Mouse (Mus musculus): ENCODE data around the gene Ncoa3. TPM values are rescaled to one million over a fixed set of nuclear protein-coding genes. Genes with fewer than 3 reads are reported as not detected.

Ncoa3 gene
- total and polyA plus RNA-seq, 2 experiments from 2014 or later: 5.8 to 48.7 TPM

DNA sequence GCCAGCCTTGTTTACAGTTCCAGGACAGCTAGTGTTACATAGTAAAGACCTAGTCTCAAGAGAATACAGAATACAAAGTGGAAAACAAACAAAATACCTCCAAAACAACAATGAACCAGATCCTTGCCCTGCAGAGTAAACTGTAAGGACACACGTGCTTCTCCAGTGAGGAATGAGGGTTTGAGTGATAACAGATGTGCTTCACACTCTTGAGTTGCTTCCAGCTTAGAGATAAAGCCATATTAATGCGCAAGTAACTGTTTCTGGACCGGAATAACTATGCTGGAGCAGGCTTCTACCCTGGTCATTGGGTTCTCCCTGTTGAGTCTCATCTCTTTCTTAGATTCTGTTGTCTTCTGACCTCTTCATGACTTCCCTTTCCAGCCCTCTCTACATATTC, 19.0 kb downstream of the Ncoa3 start:
- peak; percentile 70 for DNase-seq (ENCODE audit: low spot score)
- Histone ChIP-seq H3K9me3 (replicated peaks; ENCODE audit: control insufficient read depth, low read length) (no peaks in the 10 kb centered on the region), H3K27me3 (ENCODE audit: control insufficient read depth, insufficient read depth, low read length) (no peaks in the 10 kb centered on the region), H3K9ac (replicated peaks; ENCODE audit: low read depth, low read length) (no peak overlapping the region), H3K4me2 (ENCODE audit: low read depth, low read length) (peak overlapping the region; percentile 17; the same call in 1 of the 2 replicates), H3K27ac (ENCODE audit: low read depth) (peak overlapping the region; percentile 63), H3K4me3 (ENCODE audit: low read depth, low read length) (no peak overlapping the region), H3K36me3 (replicated peaks; ENCODE audit: control insufficient read depth, insufficient read depth, low read length) (no peaks in the 10 kb centered on the region), H3K4me1 (ENCODE audit: control insufficient read depth, insufficient read depth) (peaks cover 41% of the 10 kb centered on the region)
- no peak for TF ChIP-seq EP300 (IDR thresholded peaks at IDR 0.05; ENCODE audit: low read depth)
- TF ChIP-seq CTCF (IDR thresholded peaks at IDR 0.05; ENCODE audit: low read depth): no peak
- WGBS: 7% methylated on average over 3 of the region's 3 CpGs
- ATAC-seq (ENCODE audit: insufficient read depth, low read depth): peak; percentile 77

DNA sequence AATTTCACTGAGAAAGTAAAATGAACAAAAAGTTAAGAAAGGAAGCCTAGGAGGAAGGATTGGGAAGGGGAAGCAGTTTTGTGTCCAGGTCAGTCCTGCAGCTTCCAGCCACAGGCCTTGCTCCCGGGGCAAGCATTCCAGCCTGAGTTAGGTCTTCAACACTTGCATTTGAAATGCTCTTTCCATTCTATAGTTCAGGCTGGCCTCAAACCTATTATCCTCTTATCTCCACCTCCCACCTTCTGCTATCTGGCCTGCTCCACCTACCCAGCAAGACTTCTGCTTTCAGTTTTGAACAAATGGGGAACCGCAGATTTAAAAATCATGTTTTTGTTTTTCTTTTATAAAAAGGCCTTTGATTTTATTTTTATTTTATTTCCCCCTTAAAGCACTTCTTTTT, 19.7 kb downstream of the Ncoa3 start:
- no peak overlapping the region for H3K9ac ChIP-seq (replicated peaks; ENCODE audit: low read depth, low read length)
- H3K4me3 ChIP-seq (ENCODE audit: low read depth, low read length): no peak overlapping the region
- H3K4me1 ChIP-seq (ENCODE audit: control insufficient read depth, insufficient read depth): peaks cover 43% of the 10 kb centered on the region
- ATAC-seq (ENCODE audit: insufficient read depth, low read depth): no peak
- no peak for TF ChIP-seq EP300 (IDR thresholded peaks at IDR 0.05; ENCODE audit: low read depth)
- H3K9me3 ChIP-seq (replicated peaks; ENCODE audit: control insufficient read depth, low read length): no peaks in the 10 kb centered on the region
- H3K27me3 ChIP-seq (ENCODE audit: control insufficient read depth, insufficient read depth, low read length): no peaks in the 10 kb centered on the region
- no peak for DNase-seq (ENCODE audit: low spot score)
- H3K4me2 ChIP-seq (ENCODE audit: low read depth, low read length): peak overlapping the region; percentile 17; the same call in 1 of the 2 replicates
- no peaks in the 10 kb centered on the region for H3K36me3 ChIP-seq (replicated peaks; ENCODE audit: control insufficient read depth, insufficient read depth, low read length)
- WGBS: 31% methylated on average over 2 of the region's 2 CpGs
- peak overlapping the region; percentile 63 for H3K27ac ChIP-seq (ENCODE audit: low read depth)

DNA sequence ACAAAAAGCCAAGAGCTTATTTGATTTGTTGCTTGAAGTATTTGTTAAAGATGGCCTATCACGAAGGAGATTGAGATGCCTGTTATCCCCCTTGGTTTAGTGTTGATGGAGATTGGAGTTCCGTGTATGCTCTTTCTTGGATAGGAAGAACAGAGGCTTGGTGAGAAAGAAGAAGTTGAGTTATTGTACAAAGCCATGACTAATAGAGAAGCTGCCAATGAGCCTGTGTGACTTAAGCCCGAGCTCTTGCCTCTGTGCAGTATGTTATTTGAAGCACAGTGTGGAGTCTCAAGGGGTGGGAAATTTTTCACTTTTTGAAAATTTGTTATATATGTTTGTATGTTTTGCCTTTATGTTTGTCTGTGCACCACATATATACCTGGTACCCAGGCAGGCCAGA, 26.3 kb downstream of the Ncoa3 start:
- no peak for ATAC-seq (ENCODE audit: insufficient read depth, low read depth)

GRCm38 (mm10) chr2:166020026-166020425, 27.6 kb downstream of the Ncoa3 start:
- no peak overlapping the region for H3K9ac ChIP-seq (replicated peaks; ENCODE audit: low read depth, low read length)
- no peak overlapping the region for H3K4me2 ChIP-seq (ENCODE audit: low read depth, low read length)
- TF ChIP-seq CTCF (IDR thresholded peaks at IDR 0.05; ENCODE audit: low read depth): no peak
- no peak for TF ChIP-seq EP300 (IDR thresholded peaks at IDR 0.05; ENCODE audit: low read depth)
- peaks cover 29% of the 10 kb centered on the region; the same call in 1 of the 2 replicates for H3K4me1 ChIP-seq (ENCODE audit: control insufficient read depth, insufficient read depth)
- no peaks in the 10 kb centered on the region for H3K9me3 ChIP-seq (replicated peaks; ENCODE audit: control insufficient read depth, low read length)
- no peak overlapping the region for H3K27ac ChIP-seq (ENCODE audit: low read depth)
- ATAC-seq (ENCODE audit: insufficient read depth, low read depth) (no peak), DNase-seq (ENCODE audit: low spot score) (no peak)
- H3K4me3 ChIP-seq (ENCODE audit: low read depth, low read length): no peak overlapping the region
- WGBS: 84% methylated on average over 2 of the region's 2 CpGs
- H3K27me3 ChIP-seq (ENCODE audit: control insufficient read depth, insufficient read depth, low read length): no peaks in the 10 kb centered on the region
- H3K36me3 ChIP-seq (replicated peaks; ENCODE audit: control insufficient read depth, insufficient read depth, low read length): no peaks in the 10 kb centered on the region

More for the DNA sequence above, 26.3 kb downstream of the Ncoa3 start:
- no peak overlapping the region for H3K4me3 ChIP-seq (ENCODE audit: low read depth, low read length)
- H3K27ac ChIP-seq (ENCODE audit: low read depth): no peak overlapping the region
- no peaks in the 10 kb centered on the region for H3K27me3 ChIP-seq (ENCODE audit: control insufficient read depth, insufficient read depth, low read length)
- WGBS: 89% methylated on average over 3 of the region's 3 CpGs
- H3K36me3 ChIP-seq (replicated peaks; ENCODE audit: control insufficient read depth, insufficient read depth, low read length): no peaks in the 10 kb centered on the region
- TF ChIP-seq EP300 (IDR thresholded peaks at IDR 0.05; ENCODE audit: low read depth): no peak
- no peak for TF ChIP-seq CTCF (IDR thresholded peaks at IDR 0.05; ENCODE audit: low read depth)
- H3K9ac ChIP-seq (replicated peaks; ENCODE audit: low read depth, low read length): no peak overlapping the region
- H3K9me3 ChIP-seq (replicated peaks; ENCODE audit: control insufficient read depth, low read length): no peaks in the 10 kb centered on the region
- H3K4me1 ChIP-seq (ENCODE audit: control insufficient read depth, insufficient read depth): peaks cover 29% of the 10 kb centered on the region; the same call in 1 of the 2 replicates
- H3K4me2 ChIP-seq (ENCODE audit: low read depth, low read length): no peak overlapping the region
- no peak for DNase-seq (ENCODE audit: low spot score)

DNA sequence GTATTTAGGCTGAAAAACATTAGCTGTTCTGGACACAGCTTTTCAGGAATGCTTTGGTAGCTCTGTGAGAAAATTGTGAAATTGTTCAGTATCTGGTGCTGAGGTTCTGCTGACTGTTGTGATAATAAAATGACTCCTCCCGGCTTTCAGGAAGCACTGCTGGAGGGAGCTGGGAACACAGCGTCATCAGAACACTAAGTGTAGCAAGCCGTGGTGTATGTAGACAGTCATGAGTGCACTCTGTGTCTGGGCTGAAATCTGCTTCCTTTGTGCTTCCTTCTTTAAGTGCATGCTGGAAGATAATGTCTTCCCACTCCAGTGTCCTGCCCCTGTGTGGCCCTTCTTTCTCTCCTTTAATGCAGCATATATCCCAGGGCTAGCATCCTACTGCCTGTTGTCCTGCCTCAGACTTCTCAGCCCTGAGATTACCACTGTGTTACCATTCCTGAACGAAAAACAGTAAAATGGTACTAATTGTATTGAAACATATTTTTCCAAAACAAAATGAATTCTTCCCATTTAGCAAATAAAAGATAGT, 28.7 kb downstream of the Ncoa3 start:
- no peaks in the 10 kb centered on the region for H3K36me3 ChIP-seq (replicated peaks; ENCODE audit: control insufficient read depth, insufficient read depth, low read length)
- no peaks in the 10 kb centered on the region for H3K9me3 ChIP-seq (replicated peaks; ENCODE audit: control insufficient read depth, low read length)
- peak overlapping the region; percentile 78 for H3K27ac ChIP-seq (ENCODE audit: low read depth)
- no peaks in the 10 kb centered on the region for H3K27me3 ChIP-seq (ENCODE audit: control insufficient read depth, insufficient read depth, low read length)
- ATAC-seq (ENCODE audit: insufficient read depth, low read depth) (peak; percentile 58; the same call in 1 of the 2 replicates), DNase-seq (ENCODE audit: low spot score) (no peak)
- no peak overlapping the region for H3K9ac ChIP-seq (replicated peaks; ENCODE audit: low read depth, low read length)
- 16% methylated on average over 4 of the region's 4 CpGs for WGBS
- no peak overlapping the region for H3K4me3 ChIP-seq (ENCODE audit: low read depth, low read length)
- TF ChIP-seq EP300 (IDR thresholded peaks at IDR 0.05; ENCODE audit: low read depth): no peak
- no peak for TF ChIP-seq CTCF (IDR thresholded peaks at IDR 0.05; ENCODE audit: low read depth)
- no peak overlapping the region for H3K4me2 ChIP-seq (ENCODE audit: low read depth, low read length)
- H3K4me1 ChIP-seq (ENCODE audit: control insufficient read depth, insufficient read depth): peaks cover 29% of the 10 kb centered on the region; the same call in 1 of the 2 replicates

GRCm38 (mm10) chr2:166021642-166022041, 29.2 kb downstream of the Ncoa3 start:
- WGBS: 35% methylated on average over 3 of the region's 3 CpGs
- H3K9ac ChIP-seq (replicated peaks; ENCODE audit: low read depth, low read length): no peak overlapping the region

More at GRCm38 (mm10) chr2:166021642-166022041, 29.2 kb downstream of the Ncoa3 start:
- H3K27me3 ChIP-seq (ENCODE audit: control insufficient read depth, insufficient read depth, low read length): no peaks in the 10 kb centered on the region
- no peaks in the 10 kb centered on the region for H3K36me3 ChIP-seq (replicated peaks; ENCODE audit: control insufficient read depth, insufficient read depth, low read length)
- H3K4me1 ChIP-seq (ENCODE audit: control insufficient read depth, insufficient read depth): peaks cover 29% of the 10 kb centered on the region; the same call in 1 of the 2 replicates
- H3K27ac ChIP-seq (ENCODE audit: low read depth): peak overlapping the region; percentile 78
- H3K9me3 ChIP-seq (replicated peaks; ENCODE audit: control insufficient read depth, low read length): no peaks in the 10 kb centered on the region
- DNase-seq (ENCODE audit: low spot score): no peak
- no peak for TF ChIP-seq EP300 (IDR thresholded peaks at IDR 0.05; ENCODE audit: low read depth)
- TF ChIP-seq CTCF (IDR thresholded peaks at IDR 0.05; ENCODE audit: low read depth): no peak
- ATAC-seq (ENCODE audit: insufficient read depth, low read depth): no peak
- H3K4me3 ChIP-seq (ENCODE audit: low read depth, low read length): no peak overlapping the region
- H3K4me2 ChIP-seq (ENCODE audit: low read depth, low read length): no peak overlapping the region
